In the genomic region with DNA sequence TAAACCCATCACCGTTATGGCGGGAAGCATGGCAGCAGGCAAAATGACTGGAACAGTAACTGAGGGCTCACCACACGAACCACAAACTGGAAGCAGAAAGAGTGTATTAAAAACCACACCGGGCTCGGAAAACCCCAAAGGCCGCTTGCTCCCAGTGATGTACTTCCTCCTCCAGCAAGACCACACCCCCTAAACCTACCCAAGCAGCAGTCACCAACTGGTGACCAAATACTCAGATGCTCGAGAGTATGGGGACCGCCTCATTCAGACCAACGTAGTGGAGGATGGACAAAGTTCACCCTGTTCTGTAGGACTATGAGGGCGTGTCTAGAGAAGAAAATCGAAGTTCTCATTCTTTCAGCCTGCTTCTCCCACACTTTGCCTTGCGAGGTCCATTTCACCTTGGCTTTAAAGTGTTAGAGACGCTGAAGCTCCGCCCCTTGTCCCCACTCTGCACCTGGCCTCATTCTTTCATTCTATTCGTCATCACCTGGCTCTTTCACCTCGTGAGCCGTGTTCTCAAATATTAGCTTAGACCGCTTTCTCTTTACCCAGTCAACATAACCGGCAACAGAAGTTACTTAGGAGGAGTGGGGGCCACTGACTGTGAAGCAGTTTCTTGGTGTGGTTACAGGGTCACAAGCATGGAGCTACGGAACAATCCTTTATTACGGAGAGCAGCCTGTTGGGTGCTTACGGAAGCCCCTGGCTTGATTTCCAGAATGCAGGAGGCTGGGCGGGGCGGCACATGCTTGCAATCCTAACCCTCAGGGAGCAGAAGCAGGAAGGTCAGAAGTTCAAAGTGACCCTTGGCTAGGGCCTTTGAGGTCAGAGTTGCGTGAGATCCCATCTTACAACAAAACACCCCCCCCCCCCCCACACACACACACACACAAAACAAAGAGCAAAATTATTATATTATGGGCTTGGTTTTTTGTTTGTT, we compare ENCODE assay signal across 15 mouse cellular contexts. TPM values are rescaled to one million over a fixed set of nuclear protein-coding genes. Genes with fewer than 3 reads are reported as not detected.
A peak's percentile ranks its signal among the peaks of the same experiment; 100 is the strongest.
DNase-seq lines count a peak whose midpoint lies in the region; ATAC-seq and TF ChIP-seq lines count a peak whose summit lies in the region.
"Had no signal": no experiment of that assay in that cellular context is flagged by ENCODE, and none has a peak within 500 bp of the region (broad histone marks: within the 10 kb centered on the region; RNA-seq: fewer than 3 reads in every experiment).

No protein-coding gene starts in this region.

- no peak for TF ChIP-seq CTCF in gastrocnemius, adult 2 months (IDR thresholded peaks at IDR 0.05)

- peak; percentile 32 for DNase-seq in hindbrain, embryonic 10.5 days (ENCODE audit: low spot score)
- peak; percentile 9 for DNase-seq in c-Kit-positive CD71-negative TER-119-negative erythroid progenitor cells, embryonic 14.5 days (ENCODE audit: low read depth)
- DNase-seq in left cerebral cortex, postnatal 36 days (ENCODE audit: low spot score in 2 of 2): no peak
- DNase-seq in natural killer cell, adult 2 months (ENCODE audit: low spot score in 2 of 2): no peak
- DNase-seq in gastrocnemius, adult 2 months: no peak
- DNase-seq: cerebellum, postnatal 25 days; heart, postnatal 14 days; kidney, postnatal 4 days had no signal

- no peak overlapping the region for H3K4me3 ChIP-seq in hindbrain, embryonic 10.5 days
- H3K4me3 ChIP-seq in hindbrain, embryonic 16.5 days (ENCODE audit: low read length): no peak overlapping the region
- H3K4me3 ChIP-seq in liver, embryonic 12.5 days: no peak overlapping the region
- no peak overlapping the region for H3K4me3 ChIP-seq in gastrocnemius, adult 2 months
- H3K4me3 ChIP-seq: limb, embryonic 13.5 days; neural tube, embryonic 13.5 days had no signal

- peak overlapping the region; percentile 79 for H3K27ac ChIP-seq in hindbrain, embryonic 10.5 days
- no peak overlapping the region for H3K27ac ChIP-seq in hindbrain, embryonic 16.5 days (ENCODE audit: low read depth, low read length)
- no peak overlapping the region for H3K27ac ChIP-seq in liver, embryonic 12.5 days
- no peak overlapping the region for H3K27ac ChIP-seq in gastrocnemius, adult 2 months
- H3K27ac ChIP-seq: limb, embryonic 13.5 days; neural tube, embryonic 13.5 days had no signal

- H3K4me1 ChIP-seq in hindbrain, embryonic 10.5 days (replicated peaks): peaks cover 24% of the 10 kb centered on the region
- H3K4me1 ChIP-seq in hindbrain, embryonic 16.5 days (ENCODE audit: control insufficient read depth, insufficient read depth, low read depth, low read length): no peaks in the 10 kb centered on the region
- H3K4me1 ChIP-seq in liver, embryonic 12.5 days: no peaks in the 10 kb centered on the region
- H3K4me1 ChIP-seq: limb, embryonic 13.5 days had no signal

- intact Hi-C loops in left cerebral cortex, postnatal 36 days (cut with DNase I): no loop called here
- intact Hi-C loops in gastrocnemius, adult 2 months (cut with DNase I): no loop called here

- 67% methylated on average over 25 of the region's 25 CpGs for WGBS in hindbrain, embryonic 10.5 days
- WGBS in hindbrain, embryonic 16.5 days: 68% methylated on average over 25 of the region's 25 CpGs
- 40% methylated on average over 25 of the region's 25 CpGs for WGBS in liver, embryonic 12.5 days (ENCODE audit: insufficient replicate concordance)

- no peaks in the 10 kb centered on the region for H3K9me3 ChIP-seq in hindbrain, embryonic 10.5 days
- H3K9me3 ChIP-seq in hindbrain, embryonic 16.5 days (ENCODE audit: control insufficient read depth, low read length): no peaks in the 10 kb centered on the region
- no peaks in the 10 kb centered on the region for H3K9me3 ChIP-seq in liver, embryonic 12.5 days (replicated peaks)
- H3K9me3 ChIP-seq: limb, embryonic 13.5 days; neural tube, embryonic 13.5 days had no signal

- no peak overlapping the region for H3K9ac ChIP-seq in hindbrain, embryonic 16.5 days (ENCODE audit: low read depth, low read length)
- no peak overlapping the region for H3K9ac ChIP-seq in liver, embryonic 12.5 days
- H3K9ac ChIP-seq: limb, embryonic 13.5 days; neural tube, embryonic 13.5 days had no signal

- no peaks in the 10 kb centered on the region for H3K36me3 ChIP-seq in hindbrain, embryonic 10.5 days
- H3K36me3 ChIP-seq in hindbrain, embryonic 16.5 days (ENCODE audit: control insufficient read depth, insufficient read depth, low read length): no peaks in the 10 kb centered on the region
- H3K36me3 ChIP-seq in liver, embryonic 12.5 days: no peaks in the 10 kb centered on the region
- H3K36me3 ChIP-seq: neural tube, embryonic 13.5 days had no signal

- no peaks in the 10 kb centered on the region for H3K27me3 ChIP-seq in hindbrain, embryonic 10.5 days (ENCODE audit: insufficient read depth, poor library complexity, severe bottlenecking)
- no peaks in the 10 kb centered on the region for H3K27me3 ChIP-seq in hindbrain, embryonic 16.5 days (replicated peaks; ENCODE audit: control insufficient read depth, insufficient read depth, low read length)
- no peaks in the 10 kb centered on the region for H3K27me3 ChIP-seq in liver, embryonic 12.5 days (replicated peaks)
- H3K27me3 ChIP-seq: neural tube, embryonic 13.5 days had no signal

- ATAC-seq in hindbrain, embryonic 16.5 days: no peak
- ATAC-seq in liver, embryonic 12.5 days: peak; percentile 57
- ATAC-seq in megakaryocyte progenitor cell, adult 5-6 weeks (replicated peaks; ENCODE audit: poor library complexity): peak; percentile 84

- no peak overlapping the region for H3K4me2 ChIP-seq in hindbrain, embryonic 16.5 days (ENCODE audit: low read length)
- H3K4me2 ChIP-seq in liver, embryonic 12.5 days: 0 out of 2 replicates have a peak overlapping the region, but pooled peaks have one; percentile 14
- H3K4me2 ChIP-seq: limb, embryonic 13.5 days; neural tube, embryonic 13.5 days had no signal

RNA-seq across cellular contexts. Expression of gene Mtnr1a, which starts 5.7 kb away (rescaled TPM):
- polyA plus RNA-seq in hindbrain, embryonic 10.5 days (2016; fragmentation: Nextera tagmentation; extraction: Ambion mirVana): 0.16 and 0.41 TPM in 2 replicates
- 0.29 and 0.50 TPM in 2 replicates for polyA plus RNA-seq in hindbrain, embryonic 16.5 days (2015; fragmentation: Nextera tagmentation; extraction: Ambion mirVana)
- not detected in 2 replicates for polyA plus RNA-seq in liver, embryonic 12.5 days (2016; fragmentation: Nextera tagmentation; extraction: Ambion mirVana)
- not detected in 2 replicates for total RNA-seq in megakaryocyte progenitor cell, adult 5-6 weeks (2015)
- not detected in 2 replicates for total RNA-seq in megakaryocyte progenitor cell, adult 5-6 weeks (2017)
- total RNA-seq in left cerebral cortex, postnatal 36 days (2021): not detected
- not detected for total RNA-seq in gastrocnemius, adult 2 months (2021)
- total RNA-seq: heart, postnatal 14 days had no signal
- polyA plus RNA-seq: C2C12; spleen, adult 2 months had no signal

Comparison
In these comparisons a context has a peak if more than half of its experiments do, and no peak if none do; other contexts are left out.
1. DNase-seq: peak in hindbrain, embryonic 10.5 days (single experiment) and c-Kit-positive CD71-negative TER-119-negative erythroid progenitor cells, embryonic 14.5 days (single experiment); none in left cerebral cortex, postnatal 36 days (0 of 2), natural killer cell, adult 2 months (0 of 2) and gastrocnemius, adult 2 months (single experiment).